Mouse (Mus musculus): ENCODE results near the gene Mosmo. TPM values are rescaled to one million over a fixed set of nuclear protein-coding genes. Genes with fewer than 3 reads are reported as not detected.

The Mosmo gene
- polyA plus RNA-seq, 1 experiment, result 4.6 TPM

GRCm38 (mm10) chr7:120744606-120745005 is 67.2 kb downstream of the Mosmo start:
- TF ChIP-seq TAL1 (IDR thresholded peaks at IDR 0.05; ENCODE audit: low read length) (no peak), GATA1 (IDR thresholded peaks at IDR 0.05; ENCODE audit: low read length) (no peak)
- Histone ChIP-seq H3K9me3 (ENCODE audit: control insufficient read depth, low read length) (no peaks in the 10 kb centered on the region), H3K4me3 (replicated peaks) (no peak overlapping the region), H3K4me1 (ENCODE audit: control insufficient read depth) (no peaks in the 10 kb centered on the region), H3K36me3 (ENCODE audit: control insufficient read depth) (no peaks in the 10 kb centered on the region), H3K27me3 (ENCODE audit: control insufficient read depth) (peaks cover 16% of the 10 kb centered on the region)

DNA sequence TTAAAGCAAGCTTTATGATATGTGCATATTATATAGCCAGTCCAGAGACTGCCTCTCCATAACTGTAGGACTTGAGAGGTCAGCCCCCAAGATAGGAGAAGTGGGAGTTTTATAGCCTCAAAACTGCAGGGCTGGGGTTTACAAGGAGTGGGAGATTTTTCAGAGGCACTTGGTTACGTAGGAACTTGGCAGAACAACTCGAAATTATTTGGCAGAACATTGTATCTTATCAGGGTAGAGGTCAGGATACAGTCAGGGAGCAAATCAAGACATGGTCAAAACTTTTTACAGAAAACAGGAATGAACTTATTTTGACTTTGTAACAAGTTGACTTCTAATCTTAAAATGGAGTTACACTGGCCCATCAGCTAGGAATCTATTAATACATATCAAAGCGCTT is 68.6 kb downstream of the Mosmo start:
- Histone ChIP-seq H3K27me3 (ENCODE audit: control insufficient read depth) (peaks cover 16% of the 10 kb centered on the region), H3K9me3 (ENCODE audit: control insufficient read depth, low read length) (no peaks in the 10 kb centered on the region), H3K4me3 (replicated peaks) (no peak overlapping the region), H3K4me1 (ENCODE audit: control insufficient read depth) (no peaks in the 10 kb centered on the region), H3K36me3 (ENCODE audit: control insufficient read depth) (no peaks in the 10 kb centered on the region)
- no peak for TF ChIP-seq TAL1 (IDR thresholded peaks at IDR 0.05; ENCODE audit: low read length)
- no peak for TF ChIP-seq GATA1 (IDR thresholded peaks at IDR 0.05; ENCODE audit: low read length)

- Histone ChIP-seq H3K4me1 (ENCODE audit: control insufficient read depth) (no peaks in the 10 kb centered on the region), H3K27me3 (ENCODE audit: control insufficient read depth) (peaks cover 16% of the 10 kb centered on the region), H3K4me3 (replicated peaks) (no peak overlapping the region), H3K9me3 (ENCODE audit: control insufficient read depth, low read length) (no peaks in the 10 kb centered on the region), H3K36me3 (ENCODE audit: control insufficient read depth) (no peaks in the 10 kb centered on the region)
- TF ChIP-seq TAL1 (IDR thresholded peaks at IDR 0.05; ENCODE audit: low read length) (no peak), GATA1 (IDR thresholded peaks at IDR 0.05; ENCODE audit: low read length) (no peak)
Observed at GRCm38 (mm10) chr7:120746821-120747220, 69.4 kb downstream of the Mosmo start.

- Histone ChIP-seq H3K36me3 (ENCODE audit: control insufficient read depth) (no peaks in the 10 kb centered on the region), H3K4me3 (replicated peaks) (no peak overlapping the region), H3K9me3 (ENCODE audit: control insufficient read depth, low read length) (no peaks in the 10 kb centered on the region), H3K4me1 (ENCODE audit: control insufficient read depth) (peaks cover 1% of the 10 kb centered on the region; the same call in 1 of the 2 replicates), H3K27me3 (ENCODE audit: control insufficient read depth) (peaks cover 13% of the 10 kb centered on the region)
- TF ChIP-seq TAL1 (IDR thresholded peaks at IDR 0.05; ENCODE audit: low read length), result no peak
- TF ChIP-seq GATA1 (IDR thresholded peaks at IDR 0.05; ENCODE audit: low read length), result no peak
Observed at GRCm38 (mm10) chr7:120748478-120748877, 71.1 kb downstream of the Mosmo start.

DNA sequence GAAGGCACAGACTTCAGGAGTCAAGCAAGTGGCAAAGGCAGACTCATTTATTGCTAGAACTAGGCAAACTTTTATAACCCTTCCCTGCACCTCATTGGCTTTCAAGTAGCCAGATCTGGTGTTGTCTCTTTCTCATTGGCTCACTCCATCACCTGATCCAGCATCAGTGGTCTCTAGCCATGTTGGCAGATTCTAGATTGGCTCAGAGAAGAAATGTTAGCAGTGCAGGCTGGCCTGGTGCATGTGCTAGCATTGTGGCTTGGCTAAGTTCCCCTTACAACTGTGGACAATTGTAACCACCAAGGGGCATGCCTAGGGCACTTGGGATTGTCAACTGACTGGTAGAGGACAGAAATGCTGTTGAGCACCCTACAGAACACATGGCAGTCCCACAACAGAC is 73.9 kb downstream of the Mosmo start:
- Histone ChIP-seq H3K27me3 (ENCODE audit: control insufficient read depth) (peaks cover 6% of the 10 kb centered on the region; the same call in 1 of the 2 replicates), H3K4me3 (replicated peaks) (no peak overlapping the region), H3K36me3 (ENCODE audit: control insufficient read depth) (no peaks in the 10 kb centered on the region), H3K9me3 (ENCODE audit: control insufficient read depth, low read length) (no peaks in the 10 kb centered on the region), H3K4me1 (ENCODE audit: control insufficient read depth) (peaks cover 2% of the 10 kb centered on the region; the same call in 1 of the 2 replicates)
- no peak for TF ChIP-seq TAL1 (IDR thresholded peaks at IDR 0.05; ENCODE audit: low read length)

DNA sequence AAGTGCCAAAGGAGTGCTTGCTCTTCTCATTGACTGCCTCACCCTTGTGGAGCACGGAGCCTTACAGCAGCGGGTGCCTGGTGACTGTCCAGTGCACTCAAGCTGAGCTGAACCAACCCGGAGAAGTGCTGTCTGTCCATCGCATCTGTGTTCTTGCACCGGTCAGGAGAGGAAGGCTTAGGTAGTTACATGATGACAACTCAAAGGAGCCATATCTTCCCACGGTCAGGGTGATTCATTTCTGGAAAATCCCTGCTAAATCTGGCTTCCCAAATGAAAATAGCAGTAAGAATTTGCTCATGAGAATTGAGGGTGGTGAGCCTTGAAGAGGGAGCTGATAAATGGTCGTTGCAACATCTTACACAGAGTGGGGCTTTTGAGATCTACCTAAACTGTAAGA is 74.5 kb downstream of the Mosmo start:
- no peaks in the 10 kb centered on the region for H3K36me3 ChIP-seq (ENCODE audit: control insufficient read depth)

DNA sequence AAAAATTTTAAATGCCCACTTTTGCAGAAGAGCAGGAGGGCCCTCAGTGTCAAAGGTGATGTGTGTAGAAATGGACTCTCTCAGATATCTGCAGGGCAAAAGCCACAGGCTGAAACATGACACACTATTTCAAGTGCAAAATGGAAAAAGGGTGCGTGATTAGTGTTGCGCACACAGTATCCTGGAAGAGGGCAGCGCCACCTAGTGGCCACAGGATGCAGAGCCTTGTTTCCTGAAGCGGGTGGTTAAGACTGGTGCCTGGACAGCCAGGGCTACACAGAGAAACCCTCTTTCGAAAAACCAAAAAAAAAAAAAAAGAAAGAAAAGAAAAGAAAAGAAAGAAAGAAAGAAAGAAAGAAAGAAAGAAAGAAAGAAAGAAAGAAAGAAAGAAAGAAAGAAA is 77.3 kb downstream of the Mosmo start:
- no peaks in the 10 kb centered on the region for H3K9me3 ChIP-seq (ENCODE audit: control insufficient read depth, low read length)
- peaks cover 2% of the 10 kb centered on the region; the same call in 1 of the 2 replicates for H3K4me1 ChIP-seq (ENCODE audit: control insufficient read depth)
- TF ChIP-seq TAL1 (IDR thresholded peaks at IDR 0.05; ENCODE audit: low read length) (no peak), GATA1 (IDR thresholded peaks at IDR 0.05; ENCODE audit: low read length) (no peak)
- H3K4me3 ChIP-seq (replicated peaks), result no peak overlapping the region
- H3K36me3 ChIP-seq (ENCODE audit: control insufficient read depth), result no peaks in the 10 kb centered on the region
- H3K27me3 ChIP-seq (ENCODE audit: control insufficient read depth), result no peaks in the 10 kb centered on the region

More for the DNA sequence above, 74.5 kb downstream of the Mosmo start:
- TF ChIP-seq TAL1 (IDR thresholded peaks at IDR 0.05; ENCODE audit: low read length) (no peak), GATA1 (IDR thresholded peaks at IDR 0.05; ENCODE audit: low read length) (no peak)
- H3K4me1 ChIP-seq (ENCODE audit: control insufficient read depth), result peaks cover 2% of the 10 kb centered on the region; the same call in 1 of the 2 replicates
- peaks cover 3% of the 10 kb centered on the region; the same call in 1 of the 2 replicates for H3K27me3 ChIP-seq (ENCODE audit: control insufficient read depth)
- no peak overlapping the region for H3K4me3 ChIP-seq (replicated peaks)
- no peaks in the 10 kb centered on the region for H3K9me3 ChIP-seq (ENCODE audit: control insufficient read depth, low read length)

GRCm38 (mm10) chr7:120767369-120767768 is 90.0 kb downstream of the Mosmo start:
- Histone ChIP-seq H3K9me3 (ENCODE audit: control insufficient read depth, low read length) (no peaks in the 10 kb centered on the region), H3K27me3 (ENCODE audit: control insufficient read depth) (no peaks in the 10 kb centered on the region; the same call in 1 of the 2 replicates), H3K4me3 (replicated peaks) (no peak overlapping the region), H3K4me1 (ENCODE audit: control insufficient read depth) (no peaks in the 10 kb centered on the region), H3K36me3 (ENCODE audit: control insufficient read depth) (no peaks in the 10 kb centered on the region)
- TF ChIP-seq GATA1 (IDR thresholded peaks at IDR 0.05; ENCODE audit: low read length) (no peak), TAL1 (IDR thresholded peaks at IDR 0.05; ENCODE audit: low read length) (no peak)

DNA sequence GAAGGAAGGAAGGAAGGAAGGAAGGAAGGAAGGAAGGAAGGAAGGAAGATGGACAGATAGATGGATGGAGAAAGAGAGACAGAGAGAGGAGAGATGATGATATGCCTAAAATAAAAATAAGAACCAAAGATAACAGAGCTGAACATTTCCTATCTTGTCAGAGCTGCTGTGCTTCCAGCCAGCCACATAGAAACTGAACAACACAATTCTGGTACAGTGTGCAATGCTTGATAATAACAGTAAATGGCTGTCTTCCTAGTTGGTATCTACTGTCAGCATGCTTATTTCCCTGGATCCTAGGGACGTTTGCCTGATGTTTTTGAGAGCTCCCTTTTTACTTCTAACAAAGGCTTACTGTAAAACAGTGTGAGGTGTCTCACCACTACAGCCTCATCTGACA is 94.0 kb downstream of the Mosmo start:
- no peaks in the 10 kb centered on the region for H3K36me3 ChIP-seq (ENCODE audit: control insufficient read depth)
- H3K27me3 ChIP-seq (ENCODE audit: control insufficient read depth), result no peaks in the 10 kb centered on the region; the same call in 1 of the 2 replicates
- H3K4me3 ChIP-seq (replicated peaks), result no peak overlapping the region
- no peaks in the 10 kb centered on the region for H3K9me3 ChIP-seq (ENCODE audit: control insufficient read depth, low read length)
- TF ChIP-seq TAL1 (IDR thresholded peaks at IDR 0.05; ENCODE audit: low read length) (no peak), GATA1 (IDR thresholded peaks at IDR 0.05; ENCODE audit: low read length) (no peak)
- no peaks in the 10 kb centered on the region for H3K4me1 ChIP-seq (ENCODE audit: control insufficient read depth)

DNA sequence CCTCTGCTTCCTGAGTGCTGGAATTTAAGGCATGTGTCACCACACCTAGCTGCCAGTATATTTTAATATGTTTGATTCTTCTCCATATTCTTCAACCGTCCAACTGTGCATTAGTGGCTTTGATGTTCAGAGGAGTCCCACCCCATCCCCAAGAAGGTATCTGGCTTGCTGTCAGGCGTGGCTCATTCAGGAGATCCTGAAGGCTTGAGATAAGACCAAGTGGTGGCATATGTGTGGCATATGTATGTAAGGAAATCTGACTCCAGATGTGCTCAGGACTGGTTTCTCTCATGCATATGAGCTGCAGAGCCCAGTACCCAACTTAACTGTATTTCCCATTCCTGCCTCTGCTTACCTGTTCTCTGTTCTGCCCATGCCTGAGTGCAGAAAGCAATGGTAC is 100.6 kb downstream of the Mosmo start:
- Histone ChIP-seq H3K36me3 (ENCODE audit: control insufficient read depth) (no peaks in the 10 kb centered on the region), H3K4me1 (ENCODE audit: control insufficient read depth) (peaks cover 10% of the 10 kb centered on the region)

More for the DNA sequence above, 100.6 kb downstream of the Mosmo start:
- no peak overlapping the region for H3K4me3 ChIP-seq (replicated peaks)
- no peaks in the 10 kb centered on the region for H3K9me3 ChIP-seq (ENCODE audit: control insufficient read depth, low read length)
- peaks cover 5% of the 10 kb centered on the region; the same call in 1 of the 2 replicates for H3K27me3 ChIP-seq (ENCODE audit: control insufficient read depth)
- TF ChIP-seq TAL1 (IDR thresholded peaks at IDR 0.05; ENCODE audit: low read length) (no peak), GATA1 (IDR thresholded peaks at IDR 0.05; ENCODE audit: low read length) (no peak)

Other genes starting within 250 kb of the Mosmo start
- gene Uqcrc2, start 42.4 kb upstream of the Mosmo start, polyA plus RNA-seq (2012), result 1.2 and 1.3 TPM in 2 replicates
- not detected in 2 replicates for gene Pdzd9, start 7.3 kb upstream of the Mosmo start, polyA plus RNA-seq (2012)
- gene Vwa3a, start 61.7 kb downstream of the Mosmo start, polyA plus RNA-seq (2012), result 0.02 TPM in 1 of 2 replicates, not detected in the other
- gene Gm5737, start 134.7 kb downstream of the Mosmo start, polyA plus RNA-seq (2012), result not detected in 2 replicates
- 24.6 and 28.0 TPM in 2 replicates for gene Eef2k, start 165.2 kb downstream of the Mosmo start, polyA plus RNA-seq (2012)
- gene Polr3e, start 240.1 kb downstream of the Mosmo start, polyA plus RNA-seq (2012), result 0.34 and 0.48 TPM in 2 replicates